Mouse (Mus musculus): Measurements from ENCODE around the gene Mapk1ip1l.

DNA sequence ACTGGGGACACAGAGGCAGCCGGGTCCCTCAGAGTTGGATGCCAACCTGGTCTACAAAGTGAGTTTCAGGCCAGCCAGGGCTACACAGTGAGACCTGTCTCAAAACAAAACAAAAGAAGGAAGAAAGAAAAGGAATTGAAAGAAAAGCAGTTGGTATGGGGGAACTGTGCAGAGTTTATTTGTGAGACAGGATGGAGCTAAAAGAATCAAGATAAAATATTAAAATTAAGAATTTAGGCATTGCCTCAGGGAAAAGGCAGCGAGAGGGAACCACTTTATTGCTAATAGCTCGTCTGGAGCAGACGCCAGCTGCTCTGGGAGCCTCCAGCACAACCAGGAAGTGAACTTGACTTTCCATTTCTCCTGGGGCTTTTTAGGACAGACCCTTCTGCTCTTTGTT is 3.9 kb upstream of the Mapk1ip1l start:
- TF ChIP-seq CTCF (IDR thresholded peaks at IDR 0.05; ENCODE audit: control insufficient read depth, insufficient read depth, low read length) (no peak), POLR2A (IDR thresholded peaks at IDR 0.05; ENCODE audit: borderline replicate concordance, control insufficient read depth, low read depth, low read length) (no peak)
